Mouse (Mus musculus): ENCODE data around the gene Arid1b. TPM values are rescaled to one million over a fixed set of nuclear protein-coding genes. Genes with fewer than 3 reads are reported as not detected.

The Arid1b gene
- total and polyA plus RNA-seq, 3 experiments = 6.1 to 12.4 (median 9.7) TPM

- H3K4me3 ChIP-seq (replicated peaks in 1 of 3; ENCODE audit: low read depth in 2 of 3, low read length in 2 of 3, poor library complexity in 1 of 3) = no peak overlapping the region
- in situ Hi-C loops (cut with MboI; ENCODE audit: low pct_ligation_motif_present, low pct_unique_long_range_greater_than_20kb, low sequenced_read_pairs) = no loop called here
Observed at GRCm38 (mm10) chr17:5112116-5112515, 118.0 kb downstream of the Arid1b start.

GRCm38 (mm10) chr17:5115952-5116351 lies 121.8 kb downstream of the Arid1b start:
- no peak overlapping the region for H3K27ac ChIP-seq (ENCODE audit: insufficient read depth, low read depth)
- dilution Hi-C loops (cut with MboI; ENCODE audit: extremely low pct_ligation_motif_present, extremely low pct_unique_long_range_greater_than_20kb, low sequenced_read_pairs) = no loop called here

More at GRCm38 (mm10) chr17:5112116-5112515, 118.0 kb downstream of the Arid1b start:
- Histone ChIP-seq H3K4me2 (ENCODE audit: insufficient read depth, low read depth, poor library complexity, severe bottlenecking) (no peak overlapping the region), H3K79me2 (replicated peaks; ENCODE audit: control insufficient read depth, extremely low read depth, insufficient read depth, poor library complexity, severe bottlenecking) (no peaks in the 10 kb centered on the region), H3K36me3 (replicated peaks in 1 of 2; ENCODE audit: control insufficient read depth in 1 of 2, insufficient read depth in 1 of 2, low read length in 1 of 2) (peaks cover 0 to 18% of the 10 kb centered on the region in 2 experiments), H3K27ac (ENCODE audit: insufficient read depth, low read depth) (no peak overlapping the region), H3K27me3 (replicated peaks) (no peaks in the 10 kb centered on the region), H3K9me3 (replicated peaks; ENCODE audit: low read length) (no peaks in the 10 kb centered on the region), H3K9ac (ENCODE audit: insufficient read depth, low read depth) (no peak overlapping the region), H3K4me1 (ENCODE audit: control insufficient read depth in 1 of 2, insufficient read depth in 2 of 2) (peaks cover 11 to 36% of the 10 kb centered on the region in 2 experiments)
- no peak for TF ChIP-seq CHD2 (IDR thresholded peaks at IDR 0.05; ENCODE audit: low read length)
- TF ChIP-seq ZKSCAN1 (IDR thresholded peaks at IDR 0.05; ENCODE audit: borderline replicate concordance, low read depth, low read length) = no peak
- TF ChIP-seq CHD1 (IDR thresholded peaks at IDR 0.05; ENCODE audit: low read depth, low read length) = no peak
- no peak for TF ChIP-seq CTCF (conservative IDR thresholded peaks at IDR 0.05 in 1 of 2, IDR thresholded peaks at IDR 0.05 in 1 of 2; ENCODE audit: low read depth in 2 of 2, low read length in 2 of 2)
- no peak for TF ChIP-seq NELFE (IDR thresholded peaks at IDR 0.05; ENCODE audit: low read depth, low read length)
- no peak for DNase-seq (ENCODE audit: extremely low read depth)
- dilution Hi-C loops (cut with MboI; ENCODE audit: extremely low pct_ligation_motif_present, extremely low pct_unique_long_range_greater_than_20kb, low sequenced_read_pairs) = no loop called here

GRCm38 (mm10) chr17:5116990-5117389 lies 122.9 kb downstream of the Arid1b start:
- H3K36me3 ChIP-seq (replicated peaks in 1 of 2; ENCODE audit: control insufficient read depth in 1 of 2, insufficient read depth in 1 of 2, low read length in 1 of 2) = peaks cover 0 to 9% of the 10 kb centered on the region in 2 experiments
- in situ Hi-C loops (cut with MboI; ENCODE audit: low pct_ligation_motif_present, low pct_unique_long_range_greater_than_20kb, low sequenced_read_pairs) (no loop called here), dilution Hi-C loops (cut with MboI; ENCODE audit: extremely low pct_ligation_motif_present, extremely low pct_unique_long_range_greater_than_20kb, low sequenced_read_pairs) (no loop called here)
- peaks cover 0 to 34% of the 10 kb centered on the region in 2 experiments; a peak in 2 of 4 replicates for H3K4me1 ChIP-seq (ENCODE audit: control insufficient read depth in 1 of 2, insufficient read depth in 2 of 2)
- no peak for TF ChIP-seq POLR2AphosphoS2 (IDR thresholded peaks at IDR 0.05; ENCODE audit: low read depth, low read length)
- TF ChIP-seq NELFE (IDR thresholded peaks at IDR 0.05; ENCODE audit: low read depth, low read length) = no peak
- TF ChIP-seq MXI1 (IDR thresholded peaks at IDR 0.05; ENCODE audit: low read depth, low read length) = no peak
- TF ChIP-seq UBTF (IDR thresholded peaks at IDR 0.05; ENCODE audit: low read depth, low read length) = no peak
- TF ChIP-seq RAD21 (IDR thresholded peaks at IDR 0.05; ENCODE audit: low read depth, low read length) = no peak
- TF ChIP-seq SMC3 (IDR thresholded peaks at IDR 0.05; ENCODE audit: low read depth, low read length) = no peak
- TF ChIP-seq MAX (IDR thresholded peaks at IDR 0.05; ENCODE audit: low read length) = no peak
- TF ChIP-seq BHLHE40 (IDR thresholded peaks at IDR 0.05; ENCODE audit: low read depth, low read length) = no peak
- TF ChIP-seq MAFK (IDR thresholded peaks at IDR 0.05; ENCODE audit: insufficient replicate concordance, low read length) = no peak
- TF ChIP-seq CHD2 (IDR thresholded peaks at IDR 0.05; ENCODE audit: low read length) = no peak
- TF ChIP-seq HCFC1 (IDR thresholded peaks at IDR 0.05; ENCODE audit: low read depth, low read length) = no peak
- no peak for TF ChIP-seq JUN (IDR thresholded peaks at IDR 0.05; ENCODE audit: insufficient read depth, low read depth, low read length)
- no peak for TF ChIP-seq MEF2A (IDR thresholded peaks at IDR 0.05; ENCODE audit: borderline replicate concordance, low read depth, low read length)
- TF ChIP-seq MAZ (IDR thresholded peaks at IDR 0.05; ENCODE audit: low read depth, low read length) = no peak
- TF ChIP-seq KAT2A (IDR thresholded peaks at IDR 0.05; ENCODE audit: insufficient replicate concordance, low read length) = no peak
- TF ChIP-seq CHD1 (IDR thresholded peaks at IDR 0.05; ENCODE audit: low read depth, low read length) = no peak
- no peak for TF ChIP-seq IRF4 (IDR thresholded peaks at IDR 0.05; ENCODE audit: low read depth, low read length)
- TF ChIP-seq PAX5 (IDR thresholded peaks at IDR 0.05; ENCODE audit: low read length) = no peak
- H3K9ac ChIP-seq (ENCODE audit: insufficient read depth, low read depth) = no peak overlapping the region
- H3K4me3 ChIP-seq (replicated peaks in 1 of 3; ENCODE audit: low read depth in 2 of 3, low read length in 2 of 3, poor library complexity in 1 of 3) = no peak overlapping the region
- DNase-seq (ENCODE audit: extremely low read depth) = no peak
- no peaks in the 10 kb centered on the region for H3K27me3 ChIP-seq (replicated peaks)
- no peaks in the 10 kb centered on the region for H3K9me3 ChIP-seq (replicated peaks; ENCODE audit: low read length)
- no peak overlapping the region for H3K27ac ChIP-seq (ENCODE audit: insufficient read depth, low read depth)
- H3K4me2 ChIP-seq (ENCODE audit: insufficient read depth, low read depth, poor library complexity, severe bottlenecking) = no peak overlapping the region
- no peaks in the 10 kb centered on the region for H3K79me2 ChIP-seq (replicated peaks; ENCODE audit: control insufficient read depth, extremely low read depth, insufficient read depth, poor library complexity, severe bottlenecking)

More at GRCm38 (mm10) chr17:5115952-5116351, 121.8 kb downstream of the Arid1b start:
- peaks cover 0 to 15% of the 10 kb centered on the region in 2 experiments for H3K36me3 ChIP-seq (replicated peaks in 1 of 2; ENCODE audit: control insufficient read depth in 1 of 2, insufficient read depth in 1 of 2, low read length in 1 of 2)
- H3K79me2 ChIP-seq (replicated peaks; ENCODE audit: control insufficient read depth, extremely low read depth, insufficient read depth, poor library complexity, severe bottlenecking) = no peaks in the 10 kb centered on the region
- no peaks in the 10 kb centered on the region for H3K9me3 ChIP-seq (replicated peaks; ENCODE audit: low read length)
- in situ Hi-C loops (cut with MboI; ENCODE audit: low pct_ligation_motif_present, low pct_unique_long_range_greater_than_20kb, low sequenced_read_pairs) = no loop called here
- H3K4me2 ChIP-seq (ENCODE audit: insufficient read depth, low read depth, poor library complexity, severe bottlenecking) = no peak overlapping the region
- H3K9ac ChIP-seq (ENCODE audit: insufficient read depth, low read depth) = no peak overlapping the region
- peaks cover 0 to 26% of the 10 kb centered on the region in 2 experiments; a peak in 2 of 4 replicates for H3K4me1 ChIP-seq (ENCODE audit: control insufficient read depth in 1 of 2, insufficient read depth in 2 of 2)
- no peak for TF ChIP-seq TCF12 (IDR thresholded peaks at IDR 0.05; ENCODE audit: low read depth, low read length)
- TF ChIP-seq CHD1 (IDR thresholded peaks at IDR 0.05; ENCODE audit: low read depth, low read length) = no peak
- no peak for TF ChIP-seq MAFK (IDR thresholded peaks at IDR 0.05; ENCODE audit: insufficient replicate concordance, low read length)
- TF ChIP-seq ZMIZ1 (IDR thresholded peaks at IDR 0.05; ENCODE audit: low read depth, low read length) = no peak
- no peak for TF ChIP-seq EP300 (IDR thresholded peaks at IDR 0.05; ENCODE audit: low read length)
- no peak for TF ChIP-seq TBP (conservative IDR thresholded peaks at IDR 0.05; ENCODE audit: low read depth, low read length)
- TF ChIP-seq E2F4 (IDR thresholded peaks at IDR 0.05; ENCODE audit: insufficient replicate concordance, low read depth, low read length) = no peak
- DNase-seq (ENCODE audit: extremely low read depth) = no peak
- H3K27me3 ChIP-seq (replicated peaks) = no peaks in the 10 kb centered on the region
- no peak overlapping the region for H3K4me3 ChIP-seq (replicated peaks in 1 of 3; ENCODE audit: low read depth in 2 of 3, low read length in 2 of 3, poor library complexity in 1 of 3)

Measured in CH12.LX (cell line).